Mouse (Mus musculus) liver, embryonic 13.5 days (tissue): Measurements from ENCODE around the gene Nup210. TPM values are rescaled to one million over a fixed set of nuclear protein-coding genes. Genes with fewer than 3 reads are reported as not detected.
"Not testable (repeated sequence)": the region's sequence is repeated elsewhere in the genome, so short reads cannot be mapped to it uniquely, and the experiment has no call there.

Source experiments
- ATAC-seq: fragments of 200-750 bp; cut with Nextera tagmentation; 2 replicates; pipeline ENCODE4 v1.8.0; 2017; ENCODE audit warnings: low read depth, mild to moderate bottlenecking, moderate number of reproducible peaks, moderate library complexity
- DNase-seq: peaks from one replicate; pipeline ENCODE4 v3.0.0; 2022
- H3K27ac ChIP-seq: fragments of 300-500 bp; sonication (generic); 2 replicates; pipeline ENCODE4 v1.5.1; 2015; ENCODE audit warnings: moderate library complexity, mild to moderate bottlenecking, inconsistent platforms
- H3K27me3 ChIP-seq: fragments of 300-500 bp; sonication (generic); 2 replicates; pipeline ENCODE4 v1.6.1; 2015; ENCODE audit warnings: mild to moderate bottlenecking, inconsistent platforms
- H3K36me3 ChIP-seq: fragments of 300-500 bp; sonication (generic); 2 replicates; pipeline ENCODE4 v1.6.1; 2015; ENCODE audit warnings: mild to moderate bottlenecking, inconsistent platforms
- H3K4me1 ChIP-seq: fragments of 300-500 bp; sonication (generic); replicated peaks from 2 replicates; pipeline ENCODE4 v1.6.1; 2015; ENCODE audit warnings: inconsistent platforms
- H3K4me2 ChIP-seq: fragments of 300-500 bp; sonication (generic); 2 replicates; pipeline ENCODE4 v1.6.1; 2015; ENCODE audit warnings: inconsistent platforms, mild to moderate bottlenecking, moderate library complexity
- H3K4me3 ChIP-seq: fragments of 300-500 bp; sonication (generic); replicated peaks from 2 replicates; pipeline ENCODE4 v1.5.1; 2015; ENCODE audit warnings: mild to moderate bottlenecking, inconsistent platforms
- H3K9ac ChIP-seq: fragments of 300-500 bp; sonication (generic); 2 replicates; pipeline ENCODE4 v1.6.1; 2015; ENCODE audit warnings: mild to moderate bottlenecking, inconsistent platforms
- H3K9me3 ChIP-seq: fragments of 300-500 bp; sonication (generic); replicated peaks from 2 replicates; pipeline ENCODE4 v1.6.1; 2016; ENCODE audit warnings: inconsistent platforms
- WGBS: fragments of 180-500 bp; shearing (Covaris S2); methylation state at CpG from one replicate; pipeline ENCODE4 v1.1.7; 2015; ENCODE audit not compliant: insufficient replicate concordance; 5-methylcytosine and 5-hydroxymethylcytosine counted together
- polyA plus RNA-seq: library from polyadenylated mRNA; unstranded; fragments of >200 nt; fragmentation: Nextera tagmentation; extraction: Ambion mirVana; gene quantifications from 2 replicates; pipeline ENCODE4 v1.2.1, GENCODE M21; 2015

Gene Nup210
- polyA plus RNA-seq, 1 experiment from 2014 or later = 28.5 TPM

DNA sequence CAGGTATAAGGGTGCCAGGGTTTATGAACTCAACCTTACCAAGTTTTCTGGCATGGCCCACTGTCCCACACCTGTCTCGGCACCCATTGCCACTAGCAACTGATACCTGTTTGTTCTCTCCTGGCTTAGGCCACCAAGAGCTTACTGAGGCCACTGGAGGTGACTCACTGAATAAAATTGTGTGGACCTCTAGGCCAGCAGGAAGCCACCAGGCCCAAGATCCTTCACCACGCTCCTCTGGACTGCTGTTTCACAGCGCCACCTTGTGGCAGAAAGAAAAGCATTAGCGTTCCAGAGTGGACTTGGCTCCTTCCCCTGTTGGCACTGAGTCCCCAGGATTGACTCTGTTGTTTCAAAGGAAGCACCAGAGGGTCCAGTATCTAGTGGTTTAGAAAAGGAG, 23.2 kb upstream of the Nup210 start:
- peak; percentile 60 for DNase-seq
- no peak overlapping the region for H3K4me3 ChIP-seq
- WGBS = 23% methylated on average over 4 of the region's 4 CpGs
- H3K27me3 ChIP-seq = peaks cover 28% of the 10 kb centered on the region
- H3K4me1 ChIP-seq = peaks cover 65% of the 10 kb centered on the region
- ATAC-seq = peak; percentile 75
- H3K9me3 ChIP-seq = no peaks in the 10 kb centered on the region
- H3K36me3 ChIP-seq = no peaks in the 10 kb centered on the region
- H3K4me2 ChIP-seq = no peak overlapping the region
- no peak overlapping the region; the same call in 1 of the 2 replicates for H3K27ac ChIP-seq
- H3K9ac ChIP-seq = no peak overlapping the region

DNA sequence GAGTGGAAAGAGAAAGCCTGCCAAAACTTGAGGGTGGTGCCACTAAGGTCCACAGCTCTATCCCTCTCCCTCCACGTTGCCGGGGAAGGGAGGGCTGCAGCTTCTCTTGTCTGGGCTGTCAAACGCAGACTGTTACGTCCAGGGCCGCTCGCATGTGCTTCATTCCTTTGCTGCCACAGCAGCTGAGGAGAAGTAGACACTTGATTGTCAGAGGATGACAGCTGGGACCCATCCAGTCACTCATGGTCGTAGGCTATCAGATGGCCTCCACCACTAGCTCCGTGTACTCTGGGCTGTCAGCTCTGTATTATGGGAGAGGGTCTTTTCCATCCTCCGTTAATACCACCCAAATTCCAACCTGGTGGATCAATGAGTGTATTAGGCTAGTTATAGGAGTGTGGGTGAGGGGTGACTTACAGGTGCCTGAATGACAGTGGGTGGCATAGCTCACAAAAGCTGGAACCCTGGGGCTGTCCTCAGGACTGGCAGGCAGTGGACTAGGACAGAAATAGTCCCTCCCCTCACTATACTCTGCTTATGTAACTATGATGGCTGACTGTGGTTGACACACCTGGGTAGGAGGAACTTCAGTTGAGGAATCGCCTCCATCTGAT, 20.8 kb upstream of the Nup210 start:
- Histone ChIP-seq H3K9me3 (no peaks in the 10 kb centered on the region), H3K4me3 (no peak overlapping the region), H3K27ac (no peak overlapping the region), H3K9ac (no peak overlapping the region), H3K4me2 (no peak overlapping the region), H3K27me3 (peaks cover 20% of the 10 kb centered on the region), H3K36me3 (no peaks in the 10 kb centered on the region), H3K4me1 (peaks cover 51% of the 10 kb centered on the region)
- no peak for DNase-seq
- WGBS = 64% methylated on average over 10 of the region's 10 CpGs
- no peak for ATAC-seq

DNA sequence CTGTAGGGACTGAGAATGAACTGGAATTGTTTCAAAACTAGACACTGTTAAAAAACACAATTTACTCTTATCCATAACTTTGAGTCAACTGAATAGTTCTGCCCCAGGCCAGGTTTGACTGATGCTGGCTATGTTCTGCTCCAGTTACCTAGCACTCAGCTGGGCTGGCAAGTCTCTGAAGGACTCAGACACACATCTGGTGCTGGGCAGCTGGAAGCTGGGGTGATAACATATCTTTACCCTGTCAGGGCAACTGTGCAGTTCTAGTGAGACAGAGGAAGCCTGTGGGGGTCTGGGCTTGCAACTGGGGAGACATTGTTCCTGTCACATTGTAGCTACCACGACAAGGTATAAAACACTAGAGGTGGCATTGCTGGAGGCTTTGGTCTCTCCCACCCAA, 14.2 kb upstream of the Nup210 start:
- peaks cover 29% of the 10 kb centered on the region for H3K27me3 ChIP-seq
- no peaks in the 10 kb centered on the region for H3K36me3 ChIP-seq
- WGBS = 17% methylated on average over 1 of the region's 1 CpGs
- 0 out of 2 replicates have a peak, but pooled peaks cover 2% of the 10 kb centered on the region for H3K9me3 ChIP-seq
- no peak overlapping the region for H3K4me2 ChIP-seq
- H3K27ac ChIP-seq = no peak overlapping the region
- H3K9ac ChIP-seq = peak overlapping the region; percentile 27; the same call in 1 of the 2 replicates
- H3K4me1 ChIP-seq = peaks cover 35% of the 10 kb centered on the region
- H3K4me3 ChIP-seq = no peak overlapping the region
- ATAC-seq (peak; percentile 90), DNase-seq (no peak)

DNA sequence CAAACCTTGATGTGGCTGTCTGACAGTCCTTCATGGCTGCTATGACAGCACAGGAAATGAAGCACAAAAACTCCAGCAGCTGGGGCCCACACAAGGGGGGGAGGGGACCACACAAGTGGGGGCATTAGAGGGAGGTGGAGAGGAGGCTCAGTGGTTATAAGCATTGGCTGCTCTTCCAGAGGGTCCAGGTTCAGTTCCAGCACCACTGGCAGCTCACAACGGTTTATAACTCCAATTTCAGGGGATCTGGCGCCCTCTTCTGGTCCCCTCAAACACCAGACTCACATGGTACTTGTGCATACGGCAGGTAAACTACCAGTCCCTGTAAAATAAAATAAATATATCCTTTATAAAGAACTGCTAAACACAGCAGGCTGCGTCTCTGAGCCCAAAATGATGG, 12.4 kb upstream of the Nup210 start:
- Histone ChIP-seq H3K27me3 (peaks cover 40% of the 10 kb centered on the region), H3K9ac (no peak overlapping the region), H3K4me2 (no peak overlapping the region), H3K36me3 (no peaks in the 10 kb centered on the region), H3K4me1 (peaks cover 42% of the 10 kb centered on the region), H3K27ac (no peak overlapping the region), H3K4me3 (no peak overlapping the region), H3K9me3 (0 out of 2 replicates have a peak, but pooled peaks cover 2% of the 10 kb centered on the region)
- ATAC-seq (no peak), DNase-seq (no peak)
- WGBS = 44% methylated on average over 4 of the region's 4 CpGs

DNA sequence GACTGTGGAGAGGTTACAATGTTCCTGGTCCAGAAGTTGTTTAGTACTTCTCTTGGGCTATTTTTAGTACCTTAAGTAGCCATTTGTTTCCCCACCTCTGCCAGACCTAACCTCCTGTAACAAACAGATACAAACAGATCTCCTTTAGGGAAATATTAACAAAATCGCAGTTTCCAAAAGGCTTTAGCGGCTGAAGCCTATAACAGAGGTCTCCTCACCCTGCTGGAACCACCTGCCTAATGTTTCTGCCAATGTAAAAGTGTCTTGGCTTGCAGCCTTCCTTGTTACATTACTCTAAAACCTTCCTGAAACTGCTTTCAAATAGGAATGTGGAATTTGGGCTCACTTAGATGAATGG, 8.6 kb upstream of the Nup210 start:
- DNase-seq (no peak), ATAC-seq (no peak)
- H3K27ac ChIP-seq = no peak overlapping the region
- H3K4me2 ChIP-seq = no peak overlapping the region
- peaks cover 2% of the 10 kb centered on the region; the same call in 1 of the 2 replicates for H3K9me3 ChIP-seq
- H3K36me3 ChIP-seq = no peaks in the 10 kb centered on the region
- H3K4me1 ChIP-seq = peaks cover 23% of the 10 kb centered on the region
- 58% methylated on average over 2 of the region's 2 CpGs for WGBS
- H3K4me3 ChIP-seq = no peak overlapping the region
- H3K9ac ChIP-seq = no peak overlapping the region
- peaks cover 40% of the 10 kb centered on the region for H3K27me3 ChIP-seq

DNA sequence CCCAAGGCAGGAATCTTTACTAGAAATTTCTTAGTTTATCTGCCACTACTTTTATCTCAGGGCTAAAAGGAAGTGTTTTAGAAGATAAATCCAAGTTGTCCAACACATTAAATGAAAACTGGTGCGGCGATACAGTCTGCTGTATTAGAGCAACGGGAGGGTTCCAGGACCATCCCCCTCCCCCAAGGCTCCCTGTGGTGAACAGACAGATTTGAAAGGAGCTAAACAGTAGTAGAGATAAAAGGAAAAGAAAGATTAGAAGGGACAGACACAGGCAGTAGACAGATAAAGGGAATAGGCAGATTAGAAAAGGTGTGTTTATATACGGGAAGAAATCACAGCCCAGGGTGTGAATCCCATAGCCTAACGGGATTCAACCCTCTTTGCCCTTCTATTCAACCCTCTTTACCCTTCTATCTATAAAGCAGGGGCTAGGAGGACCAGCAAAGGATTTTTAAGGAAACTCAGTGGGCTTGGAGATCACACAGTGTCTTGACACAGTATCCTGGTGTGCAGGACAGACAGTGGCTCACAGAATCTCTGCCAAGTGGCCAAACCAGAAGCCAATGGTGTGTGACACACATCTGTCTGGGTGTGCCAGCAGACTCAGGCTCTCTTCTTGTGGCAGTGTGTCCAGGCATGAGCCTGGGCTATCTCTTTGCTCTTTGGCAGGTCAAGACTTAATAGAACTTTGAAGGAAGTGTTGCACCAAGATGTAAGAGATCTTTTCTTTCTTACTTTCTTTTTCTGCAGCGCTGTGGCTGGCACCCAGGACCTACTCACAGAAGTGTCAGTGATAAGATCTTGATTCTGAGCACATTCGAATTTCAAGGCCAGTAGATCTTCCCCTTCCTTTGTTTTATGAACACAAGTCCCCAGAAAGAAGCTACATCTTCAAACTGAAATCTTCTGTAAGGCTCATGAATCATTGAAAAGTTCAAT, 7.9 kb upstream of the Nup210 start:
- no peak for ATAC-seq
- DNase-seq = no peak
- Histone ChIP-seq H3K4me1 (peaks cover 23% of the 10 kb centered on the region), H3K27ac (no peak overlapping the region), H3K36me3 (no peaks in the 10 kb centered on the region), H3K4me3 (no peak overlapping the region), H3K9me3 (peaks cover 2% of the 10 kb centered on the region; the same call in 1 of the 2 replicates), H3K9ac (no peak overlapping the region), H3K27me3 (peaks cover 40% of the 10 kb centered on the region), H3K4me2 (no peak overlapping the region)
- WGBS = 25% methylated on average over 7 of the region's 7 CpGs

DNA sequence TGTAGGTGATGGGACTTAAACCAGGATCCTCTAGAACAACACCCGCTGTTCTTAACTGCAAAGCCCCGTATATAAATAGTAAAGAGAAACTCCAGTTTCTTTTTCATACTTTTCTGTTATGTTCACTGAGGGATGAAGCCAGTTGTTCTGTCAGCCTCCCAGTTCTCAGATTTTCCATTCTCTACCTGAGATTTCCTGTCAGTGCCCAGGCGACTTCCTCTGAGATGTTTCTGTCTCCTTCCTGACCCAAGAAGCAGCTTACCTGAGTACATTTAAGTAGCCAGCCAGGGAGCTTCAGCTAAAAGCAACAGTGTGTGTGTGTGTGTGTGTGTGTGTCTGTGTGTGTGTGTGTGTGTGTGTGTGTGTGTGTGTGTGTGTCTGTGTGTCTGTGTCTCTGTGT, 6.8 kb upstream of the Nup210 start:
- H3K4me1 ChIP-seq = peaks cover 28% of the 10 kb centered on the region
- no peaks in the 10 kb centered on the region for H3K36me3 ChIP-seq
- 78% methylated on average over 3 of the region's 3 CpGs for WGBS
- DNase-seq (no peak), ATAC-seq (no peak)
- no peak overlapping the region for H3K4me2 ChIP-seq
- no peak overlapping the region for H3K9ac ChIP-seq
- no peak overlapping the region for H3K4me3 ChIP-seq
- H3K9me3 ChIP-seq = no peaks in the 10 kb centered on the region; the same call in 1 of the 2 replicates
- H3K27ac ChIP-seq = no peak overlapping the region
- peaks cover 45% of the 10 kb centered on the region for H3K27me3 ChIP-seq

DNA sequence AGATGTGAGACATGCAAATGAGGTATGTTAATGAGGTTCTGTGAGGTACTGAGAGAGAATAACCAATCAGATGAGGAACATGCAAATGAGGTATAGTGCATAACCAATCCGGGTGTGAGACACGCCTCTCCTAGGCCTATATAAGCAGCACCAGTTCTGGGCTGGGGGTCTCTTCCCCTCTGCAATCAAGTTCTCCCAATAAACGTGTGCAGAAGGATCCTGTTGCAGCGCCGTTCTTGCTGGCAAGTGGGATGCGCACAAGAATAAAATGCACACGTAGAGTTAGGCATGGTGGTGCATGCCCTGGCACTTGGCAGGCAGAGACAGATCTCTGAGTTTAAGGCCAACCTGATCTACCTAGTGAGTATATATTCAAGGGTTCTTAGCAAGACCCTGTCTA, 4.5 kb upstream of the Nup210 start:
- WGBS = 82% methylated on average over 7 of the region's 7 CpGs

DNA sequence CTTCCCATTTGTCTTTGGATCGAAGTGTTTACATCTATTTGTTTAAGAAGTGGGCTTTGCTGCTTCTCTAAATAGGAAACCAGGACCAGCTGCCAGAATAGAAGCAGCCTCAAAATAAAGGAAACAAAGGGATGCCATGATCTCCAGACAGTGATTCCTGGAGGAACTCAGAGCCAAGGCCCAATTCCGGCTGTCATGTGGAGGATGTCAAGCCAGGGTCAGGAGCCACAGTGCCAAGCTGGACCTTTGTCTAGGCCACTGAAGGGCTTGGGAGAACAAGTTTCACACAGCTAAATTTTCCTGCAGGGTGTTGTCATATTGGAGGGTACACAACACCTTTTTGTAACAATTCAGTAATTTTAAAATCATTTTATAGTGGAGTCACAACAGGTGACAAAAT, 3.6 kb upstream of the Nup210 start:
- no peak overlapping the region for H3K4me3 ChIP-seq
- H3K36me3 ChIP-seq = no peaks in the 10 kb centered on the region
- H3K9me3 ChIP-seq = no peaks in the 10 kb centered on the region; the same call in 1 of the 2 replicates
- ATAC-seq (no peak), DNase-seq (no peak)
- no peak overlapping the region; the same call in 1 of the 2 replicates for H3K27ac ChIP-seq
- H3K27me3 ChIP-seq = peaks cover 16% of the 10 kb centered on the region
- 80% methylated on average over 2 of the region's 2 CpGs for WGBS
- H3K9ac ChIP-seq = no peak overlapping the region
- H3K4me2 ChIP-seq = no peak overlapping the region
- H3K4me1 ChIP-seq = peaks cover 53% of the 10 kb centered on the region

More for the DNA sequence above, 4.5 kb upstream of the Nup210 start:
- ATAC-seq, H3K9ac ChIP-seq, H3K9me3 ChIP-seq, H3K36me3 ChIP-seq, H3K4me2 ChIP-seq, H3K4me3 ChIP-seq, DNase-seq, H3K27ac ChIP-seq: not testable (repeated sequence)
- peaks cover 44% of the 10 kb centered on the region for H3K4me1 ChIP-seq
- H3K27me3 ChIP-seq = peaks cover 25% of the 10 kb centered on the region

DNA sequence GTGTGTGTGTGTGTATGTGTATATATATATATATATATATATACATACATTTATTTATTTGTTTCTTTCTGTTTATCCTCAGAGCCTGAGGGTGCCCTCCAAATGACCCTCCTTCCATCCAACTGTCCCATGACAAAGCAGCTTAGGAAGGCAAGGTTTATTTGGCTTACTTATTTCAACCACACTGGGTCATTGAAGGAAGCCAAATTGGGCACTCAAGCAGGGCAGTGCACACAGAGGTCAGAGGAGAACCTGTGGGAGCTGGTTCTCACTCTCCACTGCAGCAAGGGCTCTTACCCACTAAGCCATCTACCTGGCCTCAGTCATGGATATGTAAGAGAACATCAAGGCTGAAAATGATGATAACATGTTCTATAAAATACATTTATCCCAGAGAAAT, 1.9 kb upstream of the Nup210 start:
- no peaks in the 10 kb centered on the region for H3K36me3 ChIP-seq
- no peak overlapping the region for H3K27ac ChIP-seq
- H3K4me2 ChIP-seq = no peak overlapping the region
- no peaks in the 10 kb centered on the region; the same call in 1 of the 2 replicates for H3K9me3 ChIP-seq
- H3K9ac ChIP-seq = no peak overlapping the region
- ATAC-seq (no peak), DNase-seq (no peak)
- peaks cover 6% of the 10 kb centered on the region; the same call in 1 of the 2 replicates for H3K27me3 ChIP-seq
- peaks cover 62% of the 10 kb centered on the region for H3K4me1 ChIP-seq
- H3K4me3 ChIP-seq = no peak overlapping the region

DNA sequence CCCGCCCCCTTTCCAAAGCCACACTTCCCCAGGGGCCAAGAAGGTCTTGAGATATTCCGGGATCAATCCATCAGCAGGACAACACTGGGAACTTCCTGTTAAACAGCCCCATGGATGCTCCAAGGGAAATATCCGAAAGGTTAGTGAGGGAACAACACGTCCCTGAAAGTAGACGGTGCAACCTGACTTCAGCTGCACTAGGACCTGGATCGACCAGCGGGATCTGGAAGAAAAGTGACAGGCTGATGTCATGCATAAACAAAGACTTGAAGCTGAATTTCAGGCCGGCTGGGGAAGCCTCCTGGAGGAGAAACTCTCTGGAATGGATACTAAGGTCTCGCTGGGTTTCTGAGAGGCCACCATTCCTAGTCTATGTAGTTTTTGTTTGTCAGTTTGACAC, 520 bp upstream of the Nup210 start:
- Histone ChIP-seq H3K27me3 (peaks cover 6% of the 10 kb centered on the region; the same call in 1 of the 2 replicates), H3K4me3 (peak overlapping the region; percentile 97), H3K9ac (peak overlapping the region; percentile 99), H3K9me3 (no peaks in the 10 kb centered on the region; the same call in 1 of the 2 replicates), H3K4me1 (peaks cover 76% of the 10 kb centered on the region), H3K36me3 (peaks cover 11% of the 10 kb centered on the region), H3K4me2 (peak overlapping the region; percentile 99), H3K27ac (peak overlapping the region; percentile 96)
- WGBS = 6% methylated on average over 9 of the region's 9 CpGs
- no peak for DNase-seq
- no peak for ATAC-seq
